Mouse (Mus musculus) neural tube, embryonic 13.5 days (tissue): ENCODE data around the gene Serpinb1c. TPM values are rescaled to one million over a fixed set of nuclear protein-coding genes. Genes with fewer than 3 reads are reported as not detected.
A peak's percentile ranks its signal among the peaks of the same experiment; 100 is the strongest.

Source experiments
- ATAC-seq: fragments of 200-750 bp; cut with Nextera tagmentation; 2 replicates; pipeline ENCODE4 v1.8.0; 2017; ENCODE audit warnings: low read depth, mild to moderate bottlenecking, moderate TSS enrichment, moderate library complexity
- H3K27ac ChIP-seq: fragments of 300-500 bp; sonication (generic); replicated peaks from 2 replicates; pipeline ENCODE4 v1.5.1; 2015; ENCODE audit warnings: moderate library complexity, mild to moderate bottlenecking, inconsistent platforms
- H3K27me3 ChIP-seq: fragments of 300-500 bp; sonication (generic); 2 replicates; pipeline ENCODE4 v1.6.1; 2015; ENCODE audit warnings: mild to moderate bottlenecking, inconsistent platforms
- H3K36me3 ChIP-seq: fragments of 300-500 bp; sonication (generic); 2 replicates; pipeline ENCODE4 v1.6.1; 2015; ENCODE audit warnings: mild to moderate bottlenecking, inconsistent platforms
- H3K4me1 ChIP-seq: fragments of 300-500 bp; sonication (generic); replicated peaks from 2 replicates; pipeline ENCODE4 v1.6.1; 2015; ENCODE audit warnings: inconsistent platforms
- H3K4me2 ChIP-seq: fragments of 300-500 bp; sonication (generic); 2 replicates; pipeline ENCODE4 v1.6.1; 2015; ENCODE audit warnings: inconsistent platforms, mild to moderate bottlenecking, moderate library complexity
- H3K4me3 ChIP-seq: fragments of 300-500 bp; sonication (generic); 2 replicates; pipeline ENCODE4 v1.5.1; 2015; ENCODE audit warnings: mild to moderate bottlenecking, inconsistent platforms
- H3K9ac ChIP-seq: fragments of 300-500 bp; sonication (generic); 2 replicates; pipeline ENCODE4 v1.6.1; 2015; ENCODE audit warnings: moderate library complexity, mild to moderate bottlenecking, inconsistent platforms
- H3K9me3 ChIP-seq: fragments of 300-500 bp; sonication (generic); 2 replicates; pipeline ENCODE4 v1.6.1; 2016; ENCODE audit warnings: inconsistent platforms
- WGBS: fragments of 180-500 bp; shearing (Covaris S2); methylation state at CpG from one replicate; pipeline ENCODE4 v1.1.7; 2015; 5-methylcytosine and 5-hydroxymethylcytosine counted together
- polyA plus RNA-seq: library from polyadenylated mRNA; unstranded; fragments of >200 nt; fragmentation: Nextera tagmentation; extraction: Ambion mirVana; gene quantifications from 2 replicates; pipeline ENCODE4 v1.2.1, GENCODE M21; 2015

Serpinb1c gene
- polyA plus RNA-seq, 1 experiment from 2014 or later, result not detected

GRCm38 (mm10) chr13:32863456-32863855, 34.6 kb downstream of the Serpinb1c start:
- ATAC-seq, result no peak
- H3K4me1 ChIP-seq, result no peaks in the 10 kb centered on the region
- no peaks in the 10 kb centered on the region for H3K36me3 ChIP-seq
- no peak overlapping the region for H3K9ac ChIP-seq
- H3K9me3 ChIP-seq, result no peaks in the 10 kb centered on the region
- H3K4me2 ChIP-seq, result no peak overlapping the region
- no peak overlapping the region for H3K27ac ChIP-seq
- H3K27me3 ChIP-seq, result no peaks in the 10 kb centered on the region
- no peak overlapping the region for H3K4me3 ChIP-seq

DNA sequence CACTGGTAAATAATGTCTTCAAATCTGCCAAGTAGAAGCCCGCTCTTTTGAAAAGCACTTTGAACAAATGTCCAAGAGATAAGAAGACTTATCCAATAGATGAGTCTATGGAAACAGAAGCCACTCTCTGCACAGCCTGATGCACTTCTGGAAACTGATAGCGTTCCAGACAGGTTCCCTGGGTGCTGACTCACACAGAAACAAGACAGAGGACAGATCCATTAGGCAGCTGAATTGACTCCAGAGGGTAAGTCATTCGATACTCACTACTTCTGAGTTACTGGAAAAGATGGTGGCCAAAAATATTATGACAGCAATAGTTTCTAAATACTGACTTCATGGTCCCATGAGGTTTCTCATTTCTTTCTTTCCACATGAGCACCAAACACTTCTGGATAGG, 37.2 kb downstream of the Serpinb1c start:
- Histone ChIP-seq H3K9ac (no peak overlapping the region), H3K27ac (no peak overlapping the region), H3K27me3 (no peaks in the 10 kb centered on the region), H3K9me3 (no peaks in the 10 kb centered on the region), H3K4me1 (no peaks in the 10 kb centered on the region), H3K4me2 (no peak overlapping the region), H3K4me3 (no peak overlapping the region), H3K36me3 (no peaks in the 10 kb centered on the region)
- no peak for ATAC-seq
- WGBS, result 76% methylated on average over 3 of the region's 3 CpGs

- H3K36me3 ChIP-seq, result no peaks in the 10 kb centered on the region
- H3K4me2 ChIP-seq, result no peak overlapping the region
- no peaks in the 10 kb centered on the region for H3K27me3 ChIP-seq
- ATAC-seq, result no peak
- no peak overlapping the region for H3K4me3 ChIP-seq
- H3K9ac ChIP-seq, result no peak overlapping the region
- no peaks in the 10 kb centered on the region for H3K9me3 ChIP-seq
- no peaks in the 10 kb centered on the region for H3K4me1 ChIP-seq
- 55% methylated on average over 2 of the region's 2 CpGs for WGBS
- H3K27ac ChIP-seq, result no peak overlapping the region
Measured at GRCm38 (mm10) chr13:32853073-32853472, 44.9 kb downstream of the Serpinb1c start.

DNA sequence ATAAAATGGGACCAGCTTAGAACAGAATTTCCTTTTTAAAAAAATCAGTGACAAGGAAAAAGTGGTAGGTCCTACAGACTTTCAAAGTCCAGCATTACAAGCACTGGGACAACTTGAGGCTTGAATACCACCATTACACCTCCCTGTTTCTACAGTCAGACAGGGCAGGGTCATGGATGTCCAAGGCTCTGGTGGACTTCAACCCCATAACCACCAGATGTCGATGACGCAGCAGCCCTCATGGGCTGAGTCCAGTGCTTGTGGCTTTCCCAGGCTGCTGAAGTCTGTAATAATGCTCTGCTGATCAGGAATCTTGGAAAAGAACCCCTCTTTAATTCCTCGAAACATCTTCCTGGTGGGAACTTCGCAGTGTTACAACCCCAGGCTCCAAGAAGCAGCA, 45.5 kb downstream of the Serpinb1c start:
- Histone ChIP-seq H3K4me2 (no peak overlapping the region), H3K9ac (no peak overlapping the region), H3K27ac (no peak overlapping the region), H3K9me3 (no peaks in the 10 kb centered on the region), H3K4me1 (no peaks in the 10 kb centered on the region), H3K4me3 (no peak overlapping the region), H3K27me3 (no peaks in the 10 kb centered on the region), H3K36me3 (no peaks in the 10 kb centered on the region)
- WGBS, result 94% methylated on average over 4 of the region's 4 CpGs
- no peak for ATAC-seq

- no peaks in the 10 kb centered on the region for H3K36me3 ChIP-seq
- H3K9me3 ChIP-seq, result no peaks in the 10 kb centered on the region
- H3K4me3 ChIP-seq, result no peak overlapping the region
- ATAC-seq, result peak; percentile 61; the same call in 1 of the 2 replicates
- H3K4me1 ChIP-seq, result no peaks in the 10 kb centered on the region
- no peak overlapping the region for H3K27ac ChIP-seq
- no peaks in the 10 kb centered on the region for H3K27me3 ChIP-seq
- no peak overlapping the region for H3K4me2 ChIP-seq
- 12% methylated on average over 7 of the region's 7 CpGs for WGBS
- no peak overlapping the region for H3K9ac ChIP-seq
Measured at GRCm38 (mm10) chr13:32851967-32852366, 46.0 kb downstream of the Serpinb1c start.

DNA sequence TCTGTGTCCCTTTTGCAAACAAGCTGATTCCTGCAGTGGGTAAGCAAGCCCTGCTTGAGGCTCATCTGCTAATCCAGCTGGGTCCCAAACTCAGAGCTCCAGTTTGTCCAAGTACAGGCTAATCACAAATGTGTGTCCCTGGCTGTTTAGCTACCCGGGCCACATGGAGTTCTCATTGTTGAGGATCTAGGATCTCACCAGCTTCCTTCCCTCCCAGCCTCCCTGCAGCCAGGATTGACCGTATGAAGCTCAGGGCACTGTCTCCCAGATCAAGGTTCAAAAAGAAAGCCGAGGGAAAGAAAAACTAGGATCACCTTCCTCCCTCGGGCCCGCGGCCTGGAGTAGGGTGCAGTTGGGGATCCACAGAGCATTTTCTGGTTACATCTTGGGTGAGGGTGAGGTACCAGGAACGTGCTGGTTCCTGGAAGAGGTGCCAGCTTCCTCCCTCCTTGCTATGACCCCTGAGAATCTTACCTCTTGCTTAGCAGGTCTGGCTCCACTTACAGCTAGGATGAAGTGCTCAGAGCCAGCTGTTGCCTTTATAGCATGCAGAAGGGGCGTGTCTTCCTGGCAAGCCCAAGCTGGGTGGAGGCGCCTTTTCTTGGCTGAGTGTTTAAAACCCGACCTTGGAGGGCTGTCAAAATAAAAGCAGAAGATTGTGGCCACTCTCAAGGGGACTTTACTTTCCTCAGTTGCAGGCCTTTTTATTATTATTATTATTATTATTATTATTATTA, 47.2 kb downstream of the Serpinb1c start, which contains the start of gene Serpinb1a:
Serpinb1a (minus strand) TSS at position 518 of the 737 bp plus-strand sequence.
- no peak within 1 kb of the TSS for H3K27ac ChIP-seq
- H3K9me3 ChIP-seq, result no peaks in the 10 kb centered on the region
- H3K4me3 ChIP-seq, result no peak within 1 kb of the TSS
- no peak within 1 kb of the TSS for H3K9ac ChIP-seq
- no peaks in the 10 kb centered on the region for H3K4me1 ChIP-seq
- no peak within 1 kb of the TSS for H3K4me2 ChIP-seq
- no peaks in the 10 kb centered on the region for H3K36me3 ChIP-seq
- 60% methylated on average over 10 of the region's 10 CpGs for WGBS
- no peak for ATAC-seq
- no peaks in the 10 kb centered on the region for H3K27me3 ChIP-seq

GRCm38 (mm10) chr13:32850156-32850555, 47.9 kb downstream of the Serpinb1c start:
- H3K4me1 ChIP-seq, result no peaks in the 10 kb centered on the region
- H3K9me3 ChIP-seq, result no peaks in the 10 kb centered on the region
- no peak overlapping the region for H3K9ac ChIP-seq
- no peaks in the 10 kb centered on the region for H3K36me3 ChIP-seq
- H3K27ac ChIP-seq, result no peak overlapping the region
- ATAC-seq, result no peak
- 77% methylated on average over 1 of the region's 1 CpGs for WGBS
- H3K4me3 ChIP-seq, result no peak overlapping the region
- no peak overlapping the region for H3K4me2 ChIP-seq
- H3K27me3 ChIP-seq, result no peaks in the 10 kb centered on the region

- H3K27ac ChIP-seq, result no peak overlapping the region
- ATAC-seq, result no peak
Measured at GRCm38 (mm10) chr13:32849531-32850123, 48.4 kb downstream of the Serpinb1c start.

GRCm38 (mm10) chr13:32849092-32849491, 48.9 kb downstream of the Serpinb1c start:
- 36% methylated on average over 4 of the region's 4 CpGs for WGBS
- H3K4me1 ChIP-seq, result no peaks in the 10 kb centered on the region
- H3K9ac ChIP-seq, result no peak overlapping the region
- H3K9me3 ChIP-seq, result no peaks in the 10 kb centered on the region
- H3K4me3 ChIP-seq, result no peak overlapping the region
- H3K4me2 ChIP-seq, result no peak overlapping the region
- H3K27ac ChIP-seq, result no peak overlapping the region
- no peaks in the 10 kb centered on the region for H3K36me3 ChIP-seq
- no peak for ATAC-seq
- no peaks in the 10 kb centered on the region for H3K27me3 ChIP-seq

More at GRCm38 (mm10) chr13:32849531-32850123, 48.4 kb downstream of the Serpinb1c start:
- Histone ChIP-seq H3K4me1 (no peaks in the 10 kb centered on the region), H3K9me3 (no peaks in the 10 kb centered on the region), H3K4me2 (no peak overlapping the region), H3K9ac (no peak overlapping the region), H3K27me3 (no peaks in the 10 kb centered on the region), H3K36me3 (no peaks in the 10 kb centered on the region), H3K4me3 (no peak overlapping the region)

DNA sequence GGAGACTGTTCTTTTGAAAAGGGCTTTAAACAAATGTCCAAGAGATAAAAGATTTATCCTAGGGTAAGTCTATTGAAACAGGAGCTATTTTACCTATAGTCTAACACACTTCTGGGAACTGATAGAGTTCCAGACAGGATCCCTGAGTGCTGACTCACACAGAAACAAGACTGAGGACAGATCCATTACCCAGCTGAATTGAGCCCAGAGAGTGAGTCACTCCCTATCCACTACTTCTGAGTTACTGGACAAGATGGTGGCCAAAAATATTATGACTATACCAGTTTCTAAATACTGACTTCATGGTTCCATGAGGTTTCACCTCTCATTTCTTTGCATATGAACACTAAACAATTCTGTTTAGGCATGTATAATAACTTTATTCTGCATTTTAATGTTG, 51.8 kb downstream of the Serpinb1c start:
- H3K27ac ChIP-seq, result no peak overlapping the region
- H3K4me3 ChIP-seq, result no peak overlapping the region
- no peaks in the 10 kb centered on the region for H3K9me3 ChIP-seq
- no peaks in the 10 kb centered on the region for H3K36me3 ChIP-seq
- no peak for ATAC-seq
- H3K4me2 ChIP-seq, result no peak overlapping the region
- H3K4me1 ChIP-seq, result no peaks in the 10 kb centered on the region
- no peak overlapping the region for H3K9ac ChIP-seq
- H3K27me3 ChIP-seq, result no peaks in the 10 kb centered on the region

DNA sequence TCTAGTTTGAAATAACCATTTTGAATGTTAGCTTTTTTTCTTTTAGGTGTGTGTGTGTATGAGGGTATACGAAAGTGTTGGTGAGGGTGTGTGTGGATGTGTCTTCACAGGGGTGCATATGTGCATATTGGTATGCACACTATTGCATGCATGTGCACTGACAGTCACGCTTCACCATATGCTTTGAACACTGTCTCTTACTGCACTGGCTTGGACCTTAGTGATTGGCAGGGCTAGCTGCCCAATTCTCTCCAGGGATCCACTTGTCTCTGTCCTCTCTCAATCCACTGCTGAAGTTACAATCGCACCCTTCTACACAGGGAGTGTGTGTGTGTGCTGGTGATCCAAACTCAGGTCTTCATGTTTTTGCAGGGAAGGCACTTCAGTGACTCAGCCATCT, 56.7 kb downstream of the Serpinb1c start:
- Histone ChIP-seq H3K9me3 (no peaks in the 10 kb centered on the region), H3K27ac (no peak overlapping the region), H3K27me3 (no peaks in the 10 kb centered on the region), H3K4me3 (no peak overlapping the region), H3K4me1 (no peaks in the 10 kb centered on the region), H3K9ac (no peak overlapping the region), H3K36me3 (no peaks in the 10 kb centered on the region), H3K4me2 (no peak overlapping the region)
- no peak for ATAC-seq
- 91% methylated on average over 3 of the region's 3 CpGs for WGBS

- Histone ChIP-seq H3K9ac (no peak overlapping the region), H3K9me3 (no peaks in the 10 kb centered on the region), H3K27me3 (no peaks in the 10 kb centered on the region), H3K36me3 (no peaks in the 10 kb centered on the region), H3K4me3 (no peak overlapping the region), H3K4me2 (no peak overlapping the region), H3K4me1 (no peaks in the 10 kb centered on the region), H3K27ac (no peak overlapping the region)
- 65% methylated on average over 1 of the region's 1 CpGs for WGBS
- ATAC-seq, result no peak
Measured at GRCm38 (mm10) chr13:32839314-32839713, 58.7 kb downstream of the Serpinb1c start.

- no peak for ATAC-seq
- Histone ChIP-seq H3K27ac (no peak overlapping the region), H3K4me1 (peaks cover 14% of the 10 kb centered on the region; the same call in 1 of the 2 replicates), H3K4me2 (no peak overlapping the region), H3K36me3 (no peaks in the 10 kb centered on the region), H3K27me3 (no peaks in the 10 kb centered on the region), H3K9ac (no peak overlapping the region), H3K4me3 (no peak overlapping the region), H3K9me3 (no peaks in the 10 kb centered on the region)
- 94% methylated on average over 5 of the region's 5 CpGs for WGBS
Measured at GRCm38 (mm10) chr13:32834513-32834912, 63.5 kb downstream of the Serpinb1c start.
